Mouse (Mus musculus) midbrain, embryonic 10.5 days (tissue): ENCODE data around the gene Cdkn1b. TPM values are rescaled to one million over a fixed set of nuclear protein-coding genes. Genes with fewer than 3 reads are reported as not detected.

Experiments
- DNase-seq: peaks from one replicate; pipeline ENCODE4 v3.0.0-alpha.2; 2017; ENCODE audit warnings: low spot score
- H3K27ac ChIP-seq: fragments of 300-500 bp; sonication (generic); replicated peaks from 2 replicates; pipeline ENCODE4 v1.5.1; 2016; ENCODE audit warnings: mild to moderate bottlenecking
- H3K27me3 ChIP-seq: fragments of 300-500 bp; sonication (generic); 2 replicates; pipeline ENCODE4 v1.6.1; 2016; ENCODE audit warnings: low read depth, mild to moderate bottlenecking; ENCODE audit not compliant: poor library complexity, severe bottlenecking
- H3K36me3 ChIP-seq: fragments of 300-500 bp; sonication (generic); 2 replicates; pipeline ENCODE4 v1.6.1; 2016; ENCODE audit warnings: mild to moderate bottlenecking, moderate library complexity
- H3K4me1 ChIP-seq: fragments of 300-500 bp; sonication (generic); 2 replicates; pipeline ENCODE4 v1.6.1; 2016
- H3K4me3 ChIP-seq: fragments of 300-500 bp; sonication (generic); 2 replicates; pipeline ENCODE4 v1.5.1; 2016; ENCODE audit warnings: mild to moderate bottlenecking, moderate library complexity
- H3K9me3 ChIP-seq: fragments of 300-500 bp; sonication (generic); replicated peaks from 2 replicates; pipeline ENCODE4 v1.6.1; 2016; ENCODE audit warnings: mild to moderate bottlenecking
- WGBS: fragments of 180-500 bp; shearing (Covaris S2); methylation state at CpG from one replicate; pipeline ENCODE4 v1.1.7; 2016; 5-methylcytosine and 5-hydroxymethylcytosine counted together
- polyA plus RNA-seq: library from polyadenylated mRNA; unstranded; fragments of >200 nt; fragmentation: Nextera tagmentation; extraction: Ambion mirVana; gene quantifications from 2 replicates; pipeline ENCODE4 v1.2.1, GENCODE M21; 2016

Cdkn1b gene
- polyA plus RNA-seq, 1 experiment from 2014 or later: 15.5 TPM

DNA sequence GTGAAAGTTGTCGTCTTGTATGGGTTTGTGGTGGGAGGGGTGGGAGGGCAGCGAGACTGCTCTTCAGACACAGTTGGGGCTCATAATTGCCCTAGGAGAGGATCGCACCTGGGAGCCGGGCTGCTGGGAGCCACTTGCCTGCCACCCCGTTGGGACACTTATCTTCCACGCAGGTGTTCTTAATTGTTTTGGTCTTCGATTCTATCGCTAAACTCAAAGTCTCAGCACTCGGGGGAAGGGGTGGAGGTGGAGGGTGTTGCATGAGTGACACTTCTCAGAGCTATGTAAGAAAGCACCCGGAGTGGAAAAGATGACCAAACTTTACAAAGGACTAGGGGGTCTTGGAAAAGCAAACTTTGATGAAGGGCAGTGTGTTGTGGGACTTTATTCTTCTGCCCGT, 3.6 kb upstream of the Cdkn1b start:
- H3K27ac ChIP-seq: peak overlapping the region; percentile 74
- H3K4me3 ChIP-seq: peak overlapping the region; percentile 56
- H3K4me1 ChIP-seq: peaks cover 36% of the 10 kb centered on the region
- H3K27me3 ChIP-seq: peaks cover 19% of the 10 kb centered on the region
- H3K36me3 ChIP-seq: no peaks in the 10 kb centered on the region
- DNase-seq: peak; percentile 21
- 0% methylated on average over 11 of the region's 11 CpGs for WGBS
- no peaks in the 10 kb centered on the region for H3K9me3 ChIP-seq

DNA sequence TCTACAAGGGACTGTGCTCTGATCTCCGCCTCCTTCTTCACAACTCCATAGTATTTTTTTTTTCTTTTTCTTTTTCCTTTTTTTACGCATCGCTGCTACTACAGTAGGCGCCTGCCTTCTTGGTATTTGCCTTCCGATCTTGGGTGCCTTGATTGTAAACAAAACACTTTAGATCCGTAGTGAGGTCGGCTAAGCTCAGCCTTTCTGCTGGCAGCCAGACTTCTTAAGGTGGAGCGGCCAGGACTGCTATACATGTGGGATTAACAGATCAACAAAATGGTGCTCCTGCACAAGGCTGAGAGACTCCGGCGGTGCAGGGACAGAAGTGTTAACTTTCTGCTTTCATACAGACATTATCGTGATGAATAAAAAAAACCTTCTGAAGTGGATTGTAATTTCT, 3.1 kb upstream of the Cdkn1b start:
- Histone ChIP-seq H3K27me3 (peaks cover 19% of the 10 kb centered on the region), H3K4me3 (peak overlapping the region; percentile 56), H3K9me3 (no peaks in the 10 kb centered on the region), H3K27ac (peak overlapping the region; percentile 74), H3K4me1 (peaks cover 40% of the 10 kb centered on the region), H3K36me3 (peaks cover 3% of the 10 kb centered on the region; the same call in 1 of the 2 replicates)
- DNase-seq: peak; percentile 62
- WGBS: 2% methylated on average over 11 of the region's 11 CpGs

GRCm38 (mm10) chr6:134918769-134919168, 1.4 kb upstream of the Cdkn1b start:
- DNase-seq: no peak
- Histone ChIP-seq H3K36me3 (peaks cover 19% of the 10 kb centered on the region), H3K9me3 (no peaks in the 10 kb centered on the region), H3K4me3 (no peak overlapping the region), H3K4me1 (peaks cover 57% of the 10 kb centered on the region), H3K27me3 (peaks cover 19% of the 10 kb centered on the region), H3K27ac (peak overlapping the region; percentile 94)
- 95% methylated on average over 10 of the region's 10 CpGs for WGBS

DNA sequence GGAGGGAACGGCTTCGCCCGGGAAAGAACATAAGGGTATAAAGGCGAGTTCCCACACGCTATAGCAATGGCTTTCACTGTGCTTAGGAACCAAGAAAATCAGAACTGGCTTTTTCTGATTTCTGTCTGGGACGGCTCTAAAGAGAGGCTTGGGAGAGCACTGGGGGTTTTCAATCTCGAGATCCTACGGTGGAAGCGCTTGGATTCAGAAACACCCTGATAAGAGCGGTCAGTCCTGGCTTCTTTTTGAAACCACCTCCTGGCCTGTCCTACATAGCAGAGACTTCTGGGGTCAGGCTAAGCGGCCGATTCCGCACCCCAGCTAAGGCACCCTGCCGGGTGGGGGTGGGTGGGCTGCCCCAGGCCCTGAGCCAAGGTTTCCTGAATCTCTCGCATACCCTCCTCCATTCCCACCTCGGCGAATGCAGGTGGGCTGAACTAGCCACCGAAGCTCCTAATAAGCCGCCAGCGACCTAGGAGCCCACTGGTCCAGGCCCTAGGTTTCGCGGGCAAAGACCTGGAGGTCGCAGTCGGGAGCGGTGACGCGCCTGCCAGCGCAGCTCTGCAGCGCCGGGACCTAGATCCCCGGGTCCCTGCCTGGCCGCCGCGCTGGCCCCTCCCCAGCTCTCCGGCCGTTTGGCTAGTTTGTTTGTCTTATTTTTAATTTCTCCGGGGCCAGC, 551 bp upstream of the Cdkn1b start:
- Histone ChIP-seq H3K27ac (peak overlapping the region; percentile 94), H3K27me3 (peaks cover 19% of the 10 kb centered on the region), H3K9me3 (no peaks in the 10 kb centered on the region), H3K4me3 (peak overlapping the region; percentile 81), H3K4me1 (peaks cover 66% of the 10 kb centered on the region), H3K36me3 (peaks cover 27% of the 10 kb centered on the region)
- 2% methylated on average over 37 of the region's 37 CpGs for whole genome bisulfite sequencing
- no peak for DNase-seq

DNA sequence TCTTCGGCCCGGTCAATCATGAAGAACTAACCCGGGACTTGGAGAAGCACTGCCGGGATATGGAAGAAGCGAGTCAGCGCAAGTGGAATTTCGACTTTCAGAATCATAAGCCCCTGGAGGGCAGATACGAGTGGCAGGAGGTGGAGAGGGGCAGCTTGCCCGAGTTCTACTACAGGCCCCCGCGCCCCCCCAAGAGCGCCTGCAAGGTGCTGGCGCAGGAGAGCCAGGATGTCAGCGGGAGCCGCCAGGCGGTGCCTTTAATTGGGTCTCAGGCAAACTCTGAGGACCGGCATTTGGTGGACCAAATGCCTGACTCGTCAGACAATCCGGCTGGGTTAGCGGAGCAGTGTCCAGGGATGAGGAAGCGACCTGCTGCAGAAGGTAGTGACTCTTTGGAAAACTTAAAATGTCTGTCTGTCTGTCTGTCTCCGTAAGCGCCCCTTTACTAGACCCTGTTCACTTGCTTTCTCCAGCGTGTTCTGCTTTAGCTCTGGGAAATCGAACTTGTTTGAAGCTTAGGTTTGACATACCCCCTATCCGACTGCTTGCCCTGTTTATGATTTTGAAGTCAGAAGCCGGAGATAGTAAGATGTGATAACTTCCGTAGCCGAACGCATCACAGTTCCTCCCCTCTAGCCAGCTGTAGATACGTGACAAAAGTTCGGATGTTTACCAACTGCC, 953 bp downstream of the Cdkn1b start:
- under 1% methylated on average over 32 of the region's 32 CpGs for WGBS
- Histone ChIP-seq H3K4me1 (peaks cover 74% of the 10 kb centered on the region), H3K27ac (peak overlapping the region; percentile 94), H3K4me3 (peak overlapping the region; percentile 81), H3K27me3 (peaks cover 14% of the 10 kb centered on the region), H3K9me3 (no peaks in the 10 kb centered on the region), H3K36me3 (peaks cover 30% of the 10 kb centered on the region)
- peak; percentile 57 for DNase-seq

DNA sequence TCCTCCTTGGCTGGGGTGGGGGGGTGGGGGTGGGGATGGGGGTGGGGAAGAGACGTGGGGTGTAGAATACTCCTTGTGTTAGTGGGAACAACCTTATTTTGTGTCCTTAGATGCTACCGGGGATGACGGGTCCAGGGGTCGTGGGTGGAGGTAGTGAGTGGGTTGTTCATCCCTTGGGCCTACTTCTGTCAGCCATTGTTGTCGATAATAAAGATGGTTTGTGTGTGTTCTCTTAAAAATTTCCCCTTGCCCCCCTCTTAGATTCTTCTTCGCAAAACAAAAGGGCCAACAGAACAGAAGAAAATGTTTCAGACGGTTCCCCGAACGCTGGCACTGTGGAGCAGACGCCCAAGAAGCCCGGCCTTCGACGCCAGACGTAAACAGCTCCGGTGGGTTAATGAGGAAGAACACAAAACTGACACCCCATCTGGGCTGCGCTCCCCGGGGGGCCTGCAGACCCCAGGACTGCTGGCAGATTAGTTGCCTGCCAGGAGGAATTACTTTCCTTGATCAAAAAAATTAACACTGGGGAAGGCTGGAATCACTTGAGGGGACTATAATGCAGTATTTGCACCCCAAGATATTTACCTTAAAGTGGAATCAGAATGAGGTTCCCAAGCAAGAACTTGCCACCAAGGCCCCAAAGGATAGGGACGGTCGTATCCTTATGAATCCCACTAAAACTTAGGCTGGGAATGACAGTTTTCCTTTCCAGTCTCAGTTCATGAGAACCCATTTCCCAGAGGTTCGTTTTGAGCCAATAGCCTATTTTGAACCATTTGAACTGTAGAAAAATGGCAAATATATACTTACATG, 1.7 kb downstream of the Cdkn1b start:
- Histone ChIP-seq H3K4me3 (peak overlapping the region; percentile 81), H3K27me3 (peaks cover 14% of the 10 kb centered on the region), H3K9me3 (no peaks in the 10 kb centered on the region), H3K27ac (peak overlapping the region; percentile 94), H3K4me1 (peaks cover 74% of the 10 kb centered on the region), H3K36me3 (peaks cover 30% of the 10 kb centered on the region)
- DNase-seq: no peak
- WGBS: 11% methylated on average over 20 of the region's 20 CpGs

DNA sequence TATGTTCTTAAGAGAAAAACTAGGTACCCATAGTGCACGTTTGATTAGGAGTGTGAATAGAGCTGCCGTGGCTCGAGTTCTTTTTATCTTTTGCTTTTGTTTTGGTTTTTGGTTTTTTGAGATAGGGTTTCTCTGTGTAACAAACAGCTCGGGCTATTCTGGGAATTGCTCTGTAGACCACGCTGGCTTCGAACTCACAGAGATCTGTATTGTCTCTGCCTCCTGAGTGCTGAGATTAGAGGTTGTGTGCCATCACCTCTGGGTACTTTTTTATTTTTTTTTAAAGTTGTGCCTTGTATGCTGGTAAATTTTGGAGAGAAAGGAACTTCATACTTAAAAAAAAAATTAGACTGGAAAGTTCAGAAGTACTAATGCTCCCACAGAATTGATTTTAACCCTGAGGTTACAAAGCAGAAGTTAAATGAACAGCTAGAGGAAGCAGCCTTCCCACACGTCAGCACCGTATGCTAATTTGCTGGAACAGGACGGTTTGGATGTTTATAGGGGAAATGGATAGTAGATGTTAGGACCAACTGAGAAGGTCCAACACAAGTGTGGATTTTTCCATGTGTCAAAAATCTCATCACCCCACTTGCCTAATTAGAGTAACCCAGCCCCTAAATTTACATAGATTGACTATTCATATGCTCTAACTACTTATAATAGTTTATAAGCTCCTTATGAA, 2.5 kb downstream of the Cdkn1b start:
- H3K36me3 ChIP-seq: peaks cover 30% of the 10 kb centered on the region
- peak overlapping the region; percentile 94; the same call in 1 of the 2 replicates for H3K27ac ChIP-seq
- H3K9me3 ChIP-seq: no peaks in the 10 kb centered on the region
- no peak for DNase-seq
- 69% methylated on average over 9 of the region's 9 CpGs for WGBS
- peaks cover 13% of the 10 kb centered on the region for H3K27me3 ChIP-seq
- peaks cover 74% of the 10 kb centered on the region for H3K4me1 ChIP-seq
- peak overlapping the region; percentile 81 for H3K4me3 ChIP-seq

DNA sequence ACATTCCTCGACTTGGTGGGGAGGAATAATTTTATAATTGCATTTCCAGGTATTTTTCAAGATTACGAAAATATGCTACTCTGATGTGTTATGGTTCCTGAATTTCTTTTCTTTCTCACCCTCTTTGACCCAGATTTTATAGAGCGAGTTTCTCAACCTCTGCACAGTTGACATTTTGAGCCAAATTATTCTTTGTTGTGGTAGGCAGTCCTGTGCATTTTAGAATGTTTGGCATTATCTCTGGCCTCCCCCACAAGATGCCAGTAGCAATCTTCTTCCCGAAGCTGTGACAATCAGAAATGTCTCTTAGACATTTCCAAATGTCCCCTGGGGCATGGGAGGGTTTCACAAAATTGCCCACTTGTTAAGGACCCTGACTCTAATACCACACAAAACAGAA, 3.5 kb downstream of the Cdkn1b start:
- H3K27ac ChIP-seq: no peak overlapping the region
- peak overlapping the region; percentile 81; the same call in 1 of the 2 replicates for H3K4me3 ChIP-seq
- peaks cover 76% of the 10 kb centered on the region for H3K4me1 ChIP-seq
- peaks cover 30% of the 10 kb centered on the region for H3K36me3 ChIP-seq
- H3K9me3 ChIP-seq: no peaks in the 10 kb centered on the region
- peaks cover 3% of the 10 kb centered on the region for H3K27me3 ChIP-seq
- WGBS: 78% methylated on average over 4 of the region's 4 CpGs
- DNase-seq: no peak

DNA sequence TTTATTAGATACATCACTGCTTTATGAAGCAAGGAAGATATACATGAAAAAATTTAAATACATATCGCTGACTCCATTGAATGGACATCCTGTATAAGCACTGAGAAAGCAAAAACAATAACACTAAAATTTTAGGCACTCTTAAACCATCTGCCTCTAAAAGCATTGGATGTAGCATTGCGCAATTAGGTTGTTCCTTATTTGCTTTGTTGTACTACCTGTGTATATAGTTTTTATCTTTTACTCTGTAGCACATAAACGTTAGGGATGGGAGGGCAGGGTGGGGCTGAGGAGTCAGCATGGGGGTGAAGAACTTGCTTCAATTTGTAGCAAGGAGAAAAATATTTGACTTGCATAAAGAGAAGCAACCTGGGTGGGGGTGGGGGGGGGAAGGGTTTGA, 4.1 kb downstream of the Cdkn1b start:
- peaks cover 74% of the 10 kb centered on the region for H3K4me1 ChIP-seq
- no peaks in the 10 kb centered on the region for H3K27me3 ChIP-seq
- H3K27ac ChIP-seq: no peak overlapping the region
- H3K9me3 ChIP-seq: no peaks in the 10 kb centered on the region
- no peak for DNase-seq
- H3K4me3 ChIP-seq: peak overlapping the region; percentile 81; the same call in 1 of the 2 replicates
- peaks cover 30% of the 10 kb centered on the region for H3K36me3 ChIP-seq
- WGBS: 85% methylated on average over 3 of the region's 3 CpGs

DNA sequence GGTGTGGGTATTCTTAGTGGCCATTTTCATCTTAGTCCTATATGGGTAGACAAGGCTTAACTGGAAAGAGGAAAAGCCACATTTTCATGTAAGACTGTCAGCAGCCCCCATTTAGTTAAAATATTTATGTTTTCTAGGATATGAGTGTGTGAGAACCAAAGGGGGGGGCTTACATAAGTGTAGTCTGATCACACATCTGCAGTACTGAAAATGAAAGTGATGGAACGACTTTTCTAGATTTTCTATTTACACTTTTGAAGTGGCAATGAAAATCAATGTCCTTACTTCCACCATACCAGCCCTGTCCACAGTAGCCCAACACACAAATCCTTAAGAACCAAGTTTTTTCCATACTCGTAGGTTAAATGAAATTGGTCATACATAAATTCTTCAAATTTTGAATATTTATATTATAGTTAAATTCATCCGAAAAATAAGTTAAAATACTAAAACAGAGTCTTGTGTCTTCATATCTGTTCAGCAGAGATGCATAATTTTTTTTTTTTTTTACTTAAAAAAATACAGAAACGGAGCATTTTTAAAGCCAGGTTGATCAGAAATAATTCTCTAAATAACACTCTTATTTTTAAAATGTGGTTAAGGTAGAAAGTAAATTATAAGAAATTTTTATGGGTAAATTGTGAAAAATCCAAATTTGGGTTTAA, 5.6 kb downstream of the Cdkn1b start:
- WGBS: 75% methylated on average over 4 of the region's 4 CpGs
- DNase-seq: no peak
- Histone ChIP-seq H3K27me3 (no peaks in the 10 kb centered on the region), H3K27ac (peak overlapping the region; percentile 95), H3K4me3 (peak overlapping the region; percentile 74), H3K36me3 (peaks cover 30% of the 10 kb centered on the region), H3K9me3 (no peaks in the 10 kb centered on the region), H3K4me1 (peaks cover 80% of the 10 kb centered on the region)

DNA sequence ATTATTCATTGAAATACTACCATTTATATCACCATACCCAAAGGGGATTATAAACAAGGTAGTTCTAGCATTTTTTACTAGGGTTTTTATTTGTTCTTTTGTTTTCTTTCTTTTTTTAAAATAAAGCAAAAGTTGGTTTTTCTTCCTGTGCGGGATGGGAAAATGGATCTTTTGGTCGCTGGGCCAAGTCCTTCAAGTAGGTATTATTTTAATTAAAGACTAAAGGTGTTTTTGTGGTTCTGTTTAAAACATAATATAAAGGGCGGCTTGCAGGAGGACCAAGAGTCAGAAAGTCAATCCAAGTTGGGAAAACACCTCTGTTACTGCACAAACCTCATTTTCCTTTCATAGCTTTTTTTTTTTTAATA, 6.1 kb downstream of the Cdkn1b start:
- H3K27ac ChIP-seq: peak overlapping the region; percentile 95
- WGBS: 7% methylated on average over 3 of the region's 3 CpGs
- peaks cover 86% of the 10 kb centered on the region for H3K4me1 ChIP-seq
- DNase-seq: no peak
- peak overlapping the region; percentile 74 for H3K4me3 ChIP-seq
- no peaks in the 10 kb centered on the region for H3K27me3 ChIP-seq
- H3K9me3 ChIP-seq: no peaks in the 10 kb centered on the region
- H3K36me3 ChIP-seq: peaks cover 30% of the 10 kb centered on the region
